In genomic region chr9:64810822-64811537, GRCm38 (mm10) we compare ENCODE assay signal across 8 mouse cellular contexts. TPM values are rescaled to one million over a fixed set of nuclear protein-coding genes. Genes with fewer than 3 reads are reported as not detected.
DNase-seq lines count a peak whose midpoint lies in the region; ATAC-seq and TF ChIP-seq lines count a peak whose summit lies in the region.

Dennd4a (plus strand) TSS chr9:64811340.

- H3K79me2 ChIP-seq in heart, adult 2 months (replicated peaks; ENCODE audit: control insufficient read depth, insufficient read depth, low read length), result no peaks in the 10 kb centered on the region

- TF ChIP-seq EP300 in heart, adult 2 months (IDR thresholded peaks at IDR 0.05; ENCODE audit: insufficient read depth, low read depth, low read length), result 0 out of 2 replicates have a peak, but pooled peaks have one; percentile 19

- TF ChIP-seq CTCF in heart, adult 2 months (IDR thresholded peaks at IDR 0.05), result no peak

- WGBS in embryonic facial prominence, embryonic 14.5 days, result 2% methylated on average over 21 of the region's 51 CpGs
- 1% methylated on average over 50 of the region's 51 CpGs for WGBS in heart, adult 2 months
- under 1% methylated on average over 39 of the region's 51 CpGs for WGBS in limb, embryonic 13.5 days
- 0% methylated on average over 37 of the region's 51 CpGs for WGBS in midbrain, embryonic 16.5 days

- H3K4me3 ChIP-seq in embryonic facial prominence, embryonic 14.5 days (ENCODE audit: low read depth, low read length), result peak within 1 kb of the TSS; percentile 90
- peak within 1 kb of the TSS; percentile 91 for H3K4me3 ChIP-seq in heart, adult 2 months
- H3K4me3 ChIP-seq in limb, embryonic 13.5 days, result peak within 1 kb of the TSS; percentile 86
- H3K4me3 ChIP-seq in midbrain, embryonic 16.5 days (ENCODE audit: low read depth, low read length), result peak within 1 kb of the TSS; percentile 83

- H3K4me1 ChIP-seq in embryonic facial prominence, embryonic 14.5 days (ENCODE audit: control insufficient read depth, insufficient read depth, low read length), result no peaks in the 10 kb centered on the region
- H3K4me1 ChIP-seq in heart, adult 2 months (ENCODE audit: control insufficient read depth, insufficient read depth, low read length), result peaks cover 3% of the 10 kb centered on the region
- peaks cover 16% of the 10 kb centered on the region for H3K4me1 ChIP-seq in limb, embryonic 13.5 days
- peaks cover 16% of the 10 kb centered on the region for H3K4me1 ChIP-seq in midbrain, embryonic 16.5 days (ENCODE audit: control insufficient read depth, insufficient read depth, low read length)

- peak; percentile 63 for TF ChIP-seq POLR2A in heart, adult 2 months (IDR thresholded peaks at IDR 0.05; ENCODE audit: insufficient read depth, low read depth, low read length)

- peak within 1 kb of the TSS; percentile 83 for H3K9ac ChIP-seq in embryonic facial prominence, embryonic 14.5 days (ENCODE audit: low read depth, low read length)
- H3K9ac ChIP-seq in heart, adult 2 months (ENCODE audit: low read depth, low read length), result peak within 1 kb of the TSS; percentile 87
- peak within 1 kb of the TSS; percentile 75 for H3K9ac ChIP-seq in limb, embryonic 13.5 days
- H3K9ac ChIP-seq in midbrain, embryonic 16.5 days (ENCODE audit: low read depth, low read length), result peak within 1 kb of the TSS; percentile 75

- H3K4me2 ChIP-seq in embryonic facial prominence, embryonic 14.5 days (ENCODE audit: low read depth, low read length), result peak within 1 kb of the TSS; percentile 77
- H3K4me2 ChIP-seq in limb, embryonic 13.5 days (replicated peaks), result peak within 1 kb of the TSS; percentile 73
- peak within 1 kb of the TSS; percentile 72 for H3K4me2 ChIP-seq in midbrain, embryonic 16.5 days (ENCODE audit: low read length)

- no peaks in the 10 kb centered on the region for H3K36me3 ChIP-seq in embryonic facial prominence, embryonic 14.5 days (ENCODE audit: control insufficient read depth, insufficient read depth, low read length)
- no peaks in the 10 kb centered on the region for H3K36me3 ChIP-seq in heart, adult 2 months (ENCODE audit: control insufficient read depth, insufficient read depth, low read length)
- H3K36me3 ChIP-seq in limb, embryonic 13.5 days, result no peaks in the 10 kb centered on the region
- H3K36me3 ChIP-seq in midbrain, embryonic 16.5 days (ENCODE audit: control insufficient read depth, insufficient read depth, low read length), result no peaks in the 10 kb centered on the region

- no peaks in the 10 kb centered on the region for H3K9me3 ChIP-seq in embryonic facial prominence, embryonic 14.5 days (ENCODE audit: control insufficient read depth, low read length)
- no peaks in the 10 kb centered on the region for H3K9me3 ChIP-seq in limb, embryonic 13.5 days
- H3K9me3 ChIP-seq in midbrain, embryonic 16.5 days (replicated peaks; ENCODE audit: control insufficient read depth, low read length, poor library complexity, severe bottlenecking), result no peaks in the 10 kb centered on the region

- no peaks in the 10 kb centered on the region for H3K27me3 ChIP-seq in embryonic facial prominence, embryonic 14.5 days (replicated peaks; ENCODE audit: control insufficient read depth, insufficient read depth, low read length)
- H3K27me3 ChIP-seq in heart, adult 2 months (ENCODE audit: control insufficient read depth, insufficient read depth, low read length), result no peaks in the 10 kb centered on the region
- H3K27me3 ChIP-seq in limb, embryonic 13.5 days, result no peaks in the 10 kb centered on the region
- no peaks in the 10 kb centered on the region for H3K27me3 ChIP-seq in midbrain, embryonic 16.5 days (ENCODE audit: control insufficient read depth, insufficient read depth, low read depth, low read length)

- peak; percentile 97 for DNase-seq in 3T3-L1 (ENCODE audit: low read depth, low spot score)
- DNase-seq in adrenal gland, postnatal 4 days (ENCODE audit: low spot score in 2 of 2), result peak; percentile 91 to 98
- peak; percentile 99 for DNase-seq in embryonic facial prominence, embryonic 14.5 days (ENCODE audit: low spot score)
- peak; percentile 97 to 99 for DNase-seq in heart, adult 2 months
- peak; percentile 96 to 98 for DNase-seq in kidney, adult 8-10 months
- DNase-seq in spleen, postnatal 10 days (ENCODE audit: low spot score in 2 of 2), result peak; percentile 95 to 98

- H3K27ac ChIP-seq in embryonic facial prominence, embryonic 14.5 days (replicated peaks; ENCODE audit: low read depth, low read length), result peak within 1 kb of the TSS; percentile 88
- peak within 1 kb of the TSS; percentile 81 for H3K27ac ChIP-seq in heart, adult 2 months
- peak within 1 kb of the TSS; percentile 88 for H3K27ac ChIP-seq in limb, embryonic 13.5 days
- peak within 1 kb of the TSS; percentile 97 for H3K27ac ChIP-seq in midbrain, embryonic 16.5 days (ENCODE audit: low read length)

- intact Hi-C loops in heart, adult 2 months (cut with DNase I), result loop anchor here (5.0 kb wide), 1 partner anchor 74 kb away; the partner anchor contains the start of gene Rab11a

- ATAC-seq in embryonic facial prominence, embryonic 14.5 days (ENCODE audit: low read depth), result peak; percentile 97
- peak; percentile 97 for ATAC-seq in limb, embryonic 13.5 days (ENCODE audit: low FRiP score, low read depth)
- ATAC-seq in midbrain, embryonic 16.5 days, result peak; percentile 97

RNA-seq across cellular contexts. Expression of gene Dennd4a, which starts in this region (rescaled TPM):
- 10 to 100 TPM; 19.5 to 21.8 TPM for total RNA-seq in adrenal gland, postnatal 4 days (2021)
- 7.5 and 8.9 TPM in 2 replicates for polyA plus RNA-seq in embryonic facial prominence, embryonic 14.5 days (2014; fragmentation: Nextera tagmentation; extraction: Ambion mirVana)
- total RNA-seq in heart, adult 2 months (2021), result 10 to 100 TPM in 1 of 2 experiments, 1 to 10 TPM in 1; 6.8 to 10.2 TPM
- polyA plus RNA-seq in heart, adult 2 months (2012; rRNA removed), result 4.5 and 6.0 TPM in 2 replicates
- polyA plus RNA-seq in limb, embryonic 13.5 days (2015; fragmentation: Nextera tagmentation; extraction: Ambion mirVana), result 7.5 and 9.8 TPM in 2 replicates
- polyA plus RNA-seq in midbrain, embryonic 16.5 days (2015; fragmentation: Nextera tagmentation; extraction: Ambion mirVana), result 9.6 and 10.2 TPM in 2 replicates

Comparison
In these comparisons a context has a peak if more than half of its experiments do, and no peak if none do; other contexts are left out.
1. Peak in every context shown above with its lines: DNase-seq, ATAC-seq, H3K4me3 ChIP-seq and H3K27ac ChIP-seq.